Comparison of ENCODE assay signal across 27 mouse cellular contexts in genomic region chr5:35576409-35577020, GRCm38 (mm10). TPM values are rescaled to one million over a fixed set of nuclear protein-coding genes. Genes with fewer than 3 reads are reported as not detected.
DNase-seq lines count a peak whose midpoint lies in the region; ATAC-seq and TF ChIP-seq lines count a peak whose summit lies in the region.
"Had no signal": no experiment of that assay in that cellular context is flagged by ENCODE, and none has a peak within 500 bp of the region (broad histone marks: within the 10 kb centered on the region; RNA-seq: fewer than 3 reads in every experiment).

No protein-coding gene starts in this region.

- no peak for TF ChIP-seq CTCF in kidney, adult 2 months (conservative IDR thresholded peaks at IDR 0.05; ENCODE audit: insufficient read depth, insufficient read length, low read depth, low read length)
- TF ChIP-seq CTCF in liver, adult 2 months (IDR thresholded peaks at IDR 0.05; ENCODE audit: low read depth, low read length): no peak
- TF ChIP-seq CTCF in liver, postnatal 0 days (IDR thresholded peaks at IDR 0.05; ENCODE audit: low read depth): no peak
- TF ChIP-seq CTCF in small intestine, adult 2 months (IDR thresholded peaks at IDR 0.05; ENCODE audit: extremely low read depth, insufficient read length, insufficient replicate concordance, low read depth, low read length): no peak

- H3K4me1 ChIP-seq in kidney, adult 2 months (ENCODE audit: control insufficient read depth, insufficient read depth, low read length): peaks cover 10% of the 10 kb centered on the region
- peaks cover 5% of the 10 kb centered on the region for H3K4me1 ChIP-seq in liver, adult 2 months (ENCODE audit: control insufficient read depth, insufficient read depth, low read length)
- H3K4me1 ChIP-seq in liver, postnatal 0 days (ENCODE audit: insufficient read depth): peaks cover 12% of the 10 kb centered on the region
- peaks cover 13% of the 10 kb centered on the region for H3K4me1 ChIP-seq in small intestine, adult 2 months (ENCODE audit: control insufficient read depth, insufficient read depth, insufficient read length, low read length)
- H3K4me1 ChIP-seq in limb, embryonic 10.5 days: peaks cover 12% of the 10 kb centered on the region

- no peak overlapping the region for H3K4me3 ChIP-seq in kidney, adult 2 months (ENCODE audit: insufficient read depth, low read depth, low read length)
- no peak overlapping the region for H3K4me3 ChIP-seq in liver, adult 2 months (ENCODE audit: insufficient read depth, low read depth, low read length)
- no peak overlapping the region for H3K4me3 ChIP-seq in liver, postnatal 0 days (ENCODE audit: low read depth, low read length)
- H3K4me3 ChIP-seq in small intestine, adult 2 months (ENCODE audit: low read depth, low read length): no peak overlapping the region
- no peak overlapping the region for H3K4me3 ChIP-seq in limb, embryonic 10.5 days
- H3K4me3 ChIP-seq: embryonic facial prominence, embryonic 12.5 days; embryonic facial prominence, embryonic 15.5 days; gastrocnemius, adult 2 months; hindbrain, embryonic 12.5 days; hindbrain, embryonic 15.5 days had no signal

- H3K9me3 ChIP-seq in liver, postnatal 0 days (ENCODE audit: low read length): no peaks in the 10 kb centered on the region
- no peaks in the 10 kb centered on the region for H3K9me3 ChIP-seq in limb, embryonic 10.5 days (replicated peaks)
- H3K9me3 ChIP-seq: embryonic facial prominence, embryonic 12.5 days; embryonic facial prominence, embryonic 15.5 days; hindbrain, embryonic 12.5 days; hindbrain, embryonic 15.5 days had no signal

- H3K27ac ChIP-seq in kidney, adult 2 months (ENCODE audit: insufficient read depth, low read depth, low read length): peak overlapping the region; percentile 65
- H3K27ac ChIP-seq in liver, adult 2 months (replicated peaks; ENCODE audit: insufficient read depth, low read depth, low read length): no peak overlapping the region
- no peak overlapping the region for H3K27ac ChIP-seq in liver, postnatal 0 days (ENCODE audit: low read depth)
- H3K27ac ChIP-seq in small intestine, adult 2 months (ENCODE audit: insufficient read depth, low read depth, low read length): peak overlapping the region; percentile 29; the same call in 1 of the 2 replicates
- no peak overlapping the region for H3K27ac ChIP-seq in limb, embryonic 10.5 days
- H3K27ac ChIP-seq: embryonic facial prominence, embryonic 12.5 days; embryonic facial prominence, embryonic 15.5 days; gastrocnemius, adult 2 months; hindbrain, embryonic 12.5 days; hindbrain, embryonic 15.5 days had no signal

- H3K36me3 ChIP-seq in kidney, adult 2 months (ENCODE audit: control insufficient read depth, insufficient read depth, low read length): peaks cover 2% of the 10 kb centered on the region; the same call in 1 of the 2 replicates
- peaks cover 8% of the 10 kb centered on the region for H3K36me3 ChIP-seq in liver, adult 2 months (ENCODE audit: control insufficient read depth, insufficient read depth, low read length)
- H3K36me3 ChIP-seq in liver, postnatal 0 days (replicated peaks; ENCODE audit: insufficient read depth, low read length): peaks cover 14% of the 10 kb centered on the region; the same call in 1 of the 2 replicates
- peaks cover 8% of the 10 kb centered on the region for H3K36me3 ChIP-seq in small intestine, adult 2 months (ENCODE audit: control insufficient read depth, insufficient read depth, low read length)
- peaks cover 21% of the 10 kb centered on the region for H3K36me3 ChIP-seq in limb, embryonic 10.5 days

- no peaks in the 10 kb centered on the region for H3K27me3 ChIP-seq in kidney, adult 2 months (replicated peaks; ENCODE audit: control insufficient read depth, insufficient read depth, low read length)
- no peaks in the 10 kb centered on the region for H3K27me3 ChIP-seq in liver, adult 2 months (ENCODE audit: control insufficient read depth, insufficient read depth, low read length)
- H3K27me3 ChIP-seq in liver, postnatal 0 days (ENCODE audit: insufficient read depth, low read length): no peaks in the 10 kb centered on the region
- no peaks in the 10 kb centered on the region for H3K27me3 ChIP-seq in small intestine, adult 2 months (ENCODE audit: control insufficient read depth, insufficient read depth, low read length)
- H3K27me3 ChIP-seq in limb, embryonic 10.5 days (ENCODE audit: low read depth, poor library complexity, severe bottlenecking): no peaks in the 10 kb centered on the region
- H3K27me3 ChIP-seq: embryonic facial prominence, embryonic 15.5 days; hindbrain, embryonic 12.5 days; hindbrain, embryonic 15.5 days had no signal

- H3K4me2 ChIP-seq in liver, postnatal 0 days (ENCODE audit: low read depth, low read length): no peak overlapping the region
- H3K4me2 ChIP-seq: embryonic facial prominence, embryonic 12.5 days; embryonic facial prominence, embryonic 15.5 days; heart, embryonic 11.5 days; hindbrain, embryonic 12.5 days; hindbrain, embryonic 15.5 days had no signal

- no peak for TF ChIP-seq EP300 in liver, postnatal 0 days (IDR thresholded peaks at IDR 0.05; ENCODE audit: low read depth)

- no peak for TF ChIP-seq POLR2A in kidney, adult 2 months (IDR thresholded peaks at IDR 0.05; ENCODE audit: low read depth, low read length)
- no peak for TF ChIP-seq POLR2A in liver, adult 2 months (IDR thresholded peaks at IDR 0.05; ENCODE audit: extremely low read depth, insufficient read depth, low read length)
- no peak for TF ChIP-seq POLR2A in small intestine, adult 2 months (IDR thresholded peaks at IDR 0.05; ENCODE audit: low read depth, low read length)

- peak; percentile 75 for DNase-seq in kidney, adult 2 months
- no peak for DNase-seq in kidney, postnatal 4 days
- DNase-seq in liver, adult 2 months (ENCODE audit: extremely low read depth, low read depth, low spot score): peak; percentile 13
- no peak for DNase-seq in liver, postnatal 0 days
- peak; percentile 90 for DNase-seq in adipocyte (ENCODE audit: low spot score)
- no peak for DNase-seq in limb, embryonic 10.5 days (ENCODE audit: low spot score)
- DNase-seq in ovary, postnatal 36 days (ENCODE audit: low spot score): no peak
- DNase-seq: adrenal gland, adult 2 months; adrenal gland, postnatal 14 days; B cell, adult 2 months; cerebellum, adult 2 months; cerebellum, adult 9-11 months; cerebellum, postnatal 25 days; forebrain, postnatal 0 days; gastrocnemius, adult 2 months; gastrocnemius, postnatal 14 days; heart, adult 11 months had no signal

- H3K9ac ChIP-seq in liver, adult 2 months (ENCODE audit: low read depth, low read length): no peak overlapping the region
- no peak overlapping the region for H3K9ac ChIP-seq in liver, postnatal 0 days (replicated peaks)
- H3K9ac ChIP-seq: embryonic facial prominence, embryonic 12.5 days; embryonic facial prominence, embryonic 15.5 days; forebrain, postnatal 0 days; hindbrain, embryonic 12.5 days; hindbrain, embryonic 15.5 days had no signal

- WGBS in kidney, adult 2 months: 81% methylated on average over 10 of the region's 10 CpGs
- WGBS in liver, adult 2 months: 90% methylated on average over 10 of the region's 10 CpGs
- WGBS in liver, postnatal 0 days (ENCODE audit: insufficient replicate concordance): 87% methylated on average over 10 of the region's 10 CpGs
- 90% methylated on average over 10 of the region's 10 CpGs for WGBS in small intestine, adult 2 months
- 89% methylated on average over 10 of the region's 10 CpGs for WGBS in limb, embryonic 10.5 days

- ATAC-seq in liver, postnatal 0 days: no peak
- ATAC-seq: CD4-positive, CD25-positive, alpha-beta regulatory T cell, adult 4 months; forebrain, embryonic 14.5 days; forebrain, postnatal 0 days had no signal

- peaks cover 6% of the 10 kb centered on the region; the same call in 1 of the 2 replicates for H3K79me2 ChIP-seq in liver, adult 2 months (ENCODE audit: control insufficient read depth, insufficient read depth, low read length)

RNA-seq across cellular contexts. Expression of gene Trmt44, which starts 1.6 kb away (rescaled TPM):
- polyA plus RNA-seq in kidney, adult 2 months (2012; rRNA removed): 4.4 and 4.5 TPM in 2 replicates
- total RNA-seq in liver, adult 2 months (2014; rRNA removed): 2.1 and 3.2 TPM in 2 replicates
- 2.2 and 2.6 TPM in 2 replicates for polyA plus RNA-seq in liver, adult 2 months (2012; rRNA removed)
- 1.5 and 1.7 TPM in 2 replicates for polyA plus RNA-seq in liver, postnatal 0 days (2015; fragmentation: Nextera tagmentation; extraction: Ambion mirVana)
- polyA plus RNA-seq in small intestine, adult 2 months (2012; rRNA removed): 2.7 and 3.3 TPM in 2 replicates
- polyA plus RNA-seq in limb, embryonic 10.5 days (2016; fragmentation: Nextera tagmentation; extraction: Ambion mirVana): 10.1 and 10.6 TPM in 2 replicates

RNA-seq across cellular contexts. Expression of gene Acox3, which starts 6.3 kb away (rescaled TPM):
- polyA plus RNA-seq in kidney, adult 2 months (2012; rRNA removed): 77.9 and 83.6 TPM in 2 replicates
- total RNA-seq in liver, adult 2 months (2014; rRNA removed): 22.6 and 24.1 TPM in 2 replicates
- 18.0 and 22.9 TPM in 2 replicates for polyA plus RNA-seq in liver, adult 2 months (2012; rRNA removed)
- 4.0 and 4.3 TPM in 2 replicates for polyA plus RNA-seq in liver, postnatal 0 days (2015; fragmentation: Nextera tagmentation; extraction: Ambion mirVana)
- 24.7 and 36.0 TPM in 2 replicates for polyA plus RNA-seq in small intestine, adult 2 months (2012; rRNA removed)
- polyA plus RNA-seq in limb, embryonic 10.5 days (2016; fragmentation: Nextera tagmentation; extraction: Ambion mirVana): 7.3 and 11.5 TPM in 2 replicates

RNA-seq across cellular contexts. Expression of gene Cpz, which starts 51.0 kb away (rescaled TPM):
- 1.4 and 3.0 TPM in 2 replicates for polyA plus RNA-seq in kidney, adult 2 months (2012; rRNA removed)
- 0.54 and 0.55 TPM in 2 replicates for total RNA-seq in liver, adult 2 months (2014; rRNA removed)
- 1.2 and 1.6 TPM in 2 replicates for polyA plus RNA-seq in liver, adult 2 months (2012; rRNA removed)
- polyA plus RNA-seq in liver, postnatal 0 days (2015; fragmentation: Nextera tagmentation; extraction: Ambion mirVana): 1.5 and 1.8 TPM in 2 replicates
- polyA plus RNA-seq in small intestine, adult 2 months (2012; rRNA removed): 1.4 and 1.6 TPM in 2 replicates
- polyA plus RNA-seq in limb, embryonic 10.5 days (2016; fragmentation: Nextera tagmentation; extraction: Ambion mirVana): 4.2 and 8.0 TPM in 2 replicates
- total RNA-seq: common myeloid progenitor, adult 5-6 weeks; hematopoietic stem cell, adult 5-6 weeks had no signal

Comparison
In these comparisons a context has a peak if more than half of its experiments do, and no peak if none do; other contexts are left out.
1. DNase-seq: peak in kidney, adult 2 months (single experiment), liver, adult 2 months (single experiment) and adipocyte (single experiment); none in kidney, postnatal 4 days (0 of 2), liver, postnatal 0 days (single experiment), limb, embryonic 10.5 days (single experiment) and ovary, postnatal 36 days (single experiment).
2. H3K27ac ChIP-seq: peak in kidney, adult 2 months (single experiment) and small intestine, adult 2 months (single experiment); none in liver, adult 2 months (single experiment), liver, postnatal 0 days (single experiment) and limb, embryonic 10.5 days (single experiment).